Mouse (Mus musculus) heart, postnatal 0 days (tissue): ENCODE data around the gene Gtf2a1l. TPM values are rescaled to one million over a fixed set of nuclear protein-coding genes. Genes with fewer than 3 reads are reported as not detected.

Experiments used
- ATAC-seq: fragments of 200-750 bp; cut with Nextera tagmentation; 2 replicates; pipeline ENCODE4 v1.8.0; 2017; ENCODE audit warnings: low read depth, moderate number of reproducible peaks, moderate library complexity; ENCODE audit not compliant: insufficient read depth
- DNase-seq: peaks from one replicate; pipeline ENCODE4 v3.0.0-alpha.2; 2016; ENCODE audit warnings: low spot score
- H3K27ac ChIP-seq: fragments of 300-500 bp; sonication (generic); 2 replicates; pipeline ENCODE4 v1.5.1; 2014; ENCODE audit warnings: low read depth, mild to moderate bottlenecking
- H3K27me3 ChIP-seq: fragments of 300-500 bp; sonication (generic); 2 replicates; pipeline ENCODE4 v1.6.1; 2014; ENCODE audit warnings: low read length, mixed read lengths; ENCODE audit not compliant: control insufficient read depth, insufficient read depth
- H3K36me3 ChIP-seq: fragments of 300-500 bp; sonication (generic); replicated peaks from 2 replicates; pipeline ENCODE4 v1.6.1; 2014; ENCODE audit warnings: low read length, mixed read lengths; ENCODE audit not compliant: control insufficient read depth, insufficient read depth
- H3K4me1 ChIP-seq: fragments of 300-500 bp; sonication (generic); 2 replicates; pipeline ENCODE4 v1.6.1; 2014; ENCODE audit warnings: antibody characterized with exemption; ENCODE audit not compliant: control insufficient read depth, insufficient read depth
- H3K4me2 ChIP-seq: fragments of 300-500 bp; sonication (generic); 2 replicates; pipeline ENCODE4 v1.6.1; 2014; ENCODE audit warnings: low read depth, mild to moderate bottlenecking, low read length, moderate library complexity
- H3K4me3 ChIP-seq: fragments of 300-500 bp; sonication (generic); 2 replicates; pipeline ENCODE4 v1.5.1; 2014; ENCODE audit warnings: low read depth, low read length
- H3K9ac ChIP-seq: fragments of 300-500 bp; sonication (generic); replicated peaks from 2 replicates; pipeline ENCODE4 v1.6.1; 2014; ENCODE audit warnings: low read depth, low read length, mixed read lengths
- H3K9me3 ChIP-seq: fragments of 300-500 bp; sonication (generic); replicated peaks from 2 replicates; pipeline ENCODE4 v1.6.1; 2016; ENCODE audit warnings: low read length; ENCODE audit not compliant: control insufficient read depth
- CTCF ChIP-seq: IDR thresholded peaks from 2 replicates; pipeline ENCODE4 v1.5.1; 2016; ENCODE audit warnings: antibody characterized with exemption, control low read depth, low read depth
- EP300 ChIP-seq: IDR thresholded peaks from 2 replicates; pipeline ENCODE4 v1.6.1; 2016; ENCODE audit warnings: antibody characterized with exemption, low read depth
- WGBS: fragments of 180-500 bp; shearing (Covaris S2); extraction: QIAGEN DNeasy Blood & Tissue Kit; methylation state at CpG from one replicate; pipeline ENCODE4 v1.1.7; 2014; 5-methylcytosine and 5-hydroxymethylcytosine counted together
- polyA plus RNA-seq: library from polyadenylated mRNA; unstranded; fragments of >200 nt; fragmentation: Nextera tagmentation; extraction: Ambion mirVana; gene quantifications from 2 replicates; pipeline ENCODE4 v1.2.1, GENCODE M21; 2015
- total RNA-seq: library from RNA; depleted of rRNA; stranded (reverse); fragments of >200 nt; gene quantifications from 2 replicates; pipeline ENCODE4 v1.2.3, GENCODE M21; 2014; ENCODE audit warnings: low replicate concordance

The Gtf2a1l gene
- total and polyA plus RNA-seq, 2 experiments from 2014 or later = not detected

GRCm38 (mm10) chr17:88703112-88703511 is 34.7 kb downstream of the Gtf2a1l start:
- no peak for DNase-seq
- Histone ChIP-seq H3K27me3 (no peaks in the 10 kb centered on the region), H3K9me3 (no peaks in the 10 kb centered on the region; the same call in 1 of the 2 replicates), H3K4me2 (no peak overlapping the region), H3K9ac (no peak overlapping the region), H3K4me1 (no peaks in the 10 kb centered on the region), H3K36me3 (no peaks in the 10 kb centered on the region), H3K4me3 (no peak overlapping the region), H3K27ac (no peak overlapping the region)
- ATAC-seq = no peak
- WGBS = 50% methylated on average over 4 of the region's 4 CpGs
- TF ChIP-seq EP300 (no peak), CTCF (no peak)

DNA sequence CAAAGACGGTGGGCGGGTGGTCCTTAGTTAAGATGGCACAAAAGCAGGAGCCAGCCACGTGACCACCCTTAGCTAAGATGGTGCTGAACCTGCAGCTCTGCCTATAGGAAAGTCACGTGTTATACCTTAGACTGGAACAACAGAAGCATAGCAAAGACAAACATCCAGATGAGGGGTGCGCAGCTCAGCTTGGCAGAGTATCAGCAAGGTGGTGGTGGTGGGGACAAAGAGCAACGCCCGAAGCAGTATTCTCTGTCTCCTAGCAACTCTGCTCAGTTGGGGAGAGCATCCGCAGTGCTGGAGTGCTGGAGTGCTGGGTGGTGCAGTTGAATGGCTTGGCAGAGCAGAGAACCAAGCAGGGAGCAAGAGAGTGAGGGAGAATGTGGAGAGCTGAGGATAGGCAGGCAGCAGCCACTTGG is 37.8 kb downstream of the Gtf2a1l start:
- no peak overlapping the region for H3K9ac ChIP-seq
- H3K36me3 ChIP-seq = no peaks in the 10 kb centered on the region
- no peaks in the 10 kb centered on the region for H3K4me1 ChIP-seq
- no peak overlapping the region for H3K4me2 ChIP-seq
- H3K27me3 ChIP-seq = no peaks in the 10 kb centered on the region
- DNase-seq (no peak), ATAC-seq (no peak)
- H3K4me3 ChIP-seq = no peak overlapping the region
- WGBS = 52% methylated on average over 8 of the region's 8 CpGs
- no peak for TF ChIP-seq EP300
- no peak for TF ChIP-seq CTCF
- no peaks in the 10 kb centered on the region for H3K9me3 ChIP-seq
- no peak overlapping the region for H3K27ac ChIP-seq

GRCm38 (mm10) chr17:88749646-88750045 is 81.2 kb downstream of the Gtf2a1l start:
- Histone ChIP-seq H3K4me3 (peak overlapping the region; percentile 9; the same call in 1 of the 2 replicates), H3K36me3 (no peaks in the 10 kb centered on the region), H3K4me1 (no peaks in the 10 kb centered on the region), H3K9me3 (no peaks in the 10 kb centered on the region), H3K9ac (no peak overlapping the region), H3K27ac (no peak overlapping the region), H3K27me3 (0 out of 2 replicates have a peak, but pooled peaks cover 6% of the 10 kb centered on the region), H3K4me2 (peak overlapping the region; percentile 30)
- ATAC-seq = no peak
- WGBS = 60% methylated on average over 8 of the region's 8 CpGs
- TF ChIP-seq CTCF (no peak), EP300 (no peak)
- no peak for DNase-seq

DNA sequence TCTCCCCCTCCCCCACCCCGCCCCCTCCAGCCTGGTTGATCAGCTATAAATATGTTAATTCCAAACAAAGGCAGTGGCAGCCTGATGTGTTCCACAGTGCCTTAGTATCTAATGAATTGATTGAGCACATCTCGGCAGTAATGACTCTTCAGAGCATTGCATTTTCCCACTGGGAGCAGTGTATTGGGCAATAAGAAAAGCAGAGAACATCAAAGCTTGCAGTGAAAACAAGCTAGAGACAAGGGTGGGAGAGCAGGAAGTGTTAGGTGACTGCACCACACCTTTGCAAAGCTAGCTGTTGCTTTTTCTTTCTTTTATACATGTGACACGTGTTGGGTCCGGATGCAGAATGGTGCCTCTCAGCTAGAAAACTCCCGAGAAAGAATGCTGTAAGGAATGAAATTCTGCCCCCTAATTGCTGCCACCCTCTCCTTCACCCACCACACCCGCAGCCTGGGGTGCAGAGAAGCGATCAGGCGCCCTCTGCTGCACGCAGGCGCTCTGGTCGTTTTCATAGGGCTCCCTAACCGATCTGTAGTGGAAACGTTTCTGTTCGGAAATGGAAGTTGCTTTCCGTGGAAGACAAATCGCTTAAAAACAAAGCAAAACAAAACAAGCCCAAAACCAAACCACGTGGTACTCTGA is 84.5 kb downstream of the Gtf2a1l start:
- H3K27ac ChIP-seq = no peak overlapping the region
- H3K9me3 ChIP-seq = no peaks in the 10 kb centered on the region
- TF ChIP-seq CTCF (peak; percentile 66), EP300 (no peak)
- no peaks in the 10 kb centered on the region for H3K36me3 ChIP-seq
- no peak overlapping the region for H3K9ac ChIP-seq
- 7% methylated on average over 17 of the region's 17 CpGs for WGBS
- H3K4me2 ChIP-seq = peak overlapping the region; percentile 51
- ATAC-seq (no peak; the same call in 1 of the 2 replicates), DNase-seq (peak; percentile 59)
- no peaks in the 10 kb centered on the region for H3K4me1 ChIP-seq
- H3K4me3 ChIP-seq = peak overlapping the region; percentile 12; the same call in 1 of the 2 replicates
- H3K27me3 ChIP-seq = 0 out of 2 replicates have a peak, but pooled peaks cover 8% of the 10 kb centered on the region

DNA sequence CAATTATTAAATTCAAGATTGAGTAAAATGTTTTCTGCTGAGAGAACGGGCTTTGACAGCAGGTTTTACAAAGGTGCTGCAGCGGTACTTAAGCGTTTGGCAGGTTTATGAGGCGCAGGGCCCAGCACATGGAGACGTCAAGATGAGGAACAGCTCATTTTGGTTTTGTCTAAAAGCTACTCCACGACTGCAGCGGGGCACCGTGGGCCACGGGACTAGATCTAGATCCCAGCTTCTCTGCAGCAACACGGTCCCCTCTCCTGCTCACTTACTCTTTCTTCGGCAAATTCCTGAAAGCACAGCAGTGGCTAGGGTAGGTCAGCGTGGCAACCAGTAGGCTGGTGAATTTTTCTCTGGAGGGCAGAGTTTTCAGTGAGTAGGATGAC is 85.0 kb downstream of the Gtf2a1l start:
- TF ChIP-seq CTCF = no peak
- TF ChIP-seq EP300 = no peak
- H3K36me3 ChIP-seq = no peaks in the 10 kb centered on the region
- H3K4me2 ChIP-seq = peak overlapping the region; percentile 51
- DNase-seq (no peak), ATAC-seq (no peak)
- 0 out of 2 replicates have a peak, but pooled peaks cover 3% of the 10 kb centered on the region for H3K4me1 ChIP-seq
- H3K27ac ChIP-seq = no peak overlapping the region
- peak overlapping the region; percentile 12; the same call in 1 of the 2 replicates for H3K4me3 ChIP-seq
- WGBS = 50% methylated on average over 12 of the region's 12 CpGs
- 0 out of 2 replicates have a peak, but pooled peaks cover 8% of the 10 kb centered on the region for H3K27me3 ChIP-seq
- H3K9ac ChIP-seq = no peak overlapping the region
- H3K9me3 ChIP-seq = no peaks in the 10 kb centered on the region
